Mouse (Mus musculus) lung, embryonic 16.5 days (tissue): ENCODE data around the gene Tbc1d20. TPM values are rescaled to one million over a fixed set of nuclear protein-coding genes. Genes with fewer than 3 reads are reported as not detected.

Source experiments
- ATAC-seq: fragments of 200-750 bp; cut with Nextera tagmentation; 2 replicates; pipeline ENCODE4 v1.8.0; 2017; ENCODE audit warnings: low read depth, mild to moderate bottlenecking, moderate library complexity
- H3K27ac ChIP-seq: fragments of 300-500 bp; sonication (generic); 2 replicates; pipeline ENCODE4 v1.5.1; 2014; ENCODE audit warnings: mild to moderate bottlenecking, control low read depth, low read length
- H3K27me3 ChIP-seq: fragments of 300-500 bp; sonication (generic); 2 replicates; pipeline ENCODE4 v1.6.1; 2014; ENCODE audit warnings: low read depth, low read length, mixed read lengths; ENCODE audit not compliant: control insufficient read depth, insufficient read depth
- H3K36me3 ChIP-seq: fragments of 300-500 bp; sonication (generic); 2 replicates; pipeline ENCODE4 v1.6.1; 2014; ENCODE audit warnings: low read length; ENCODE audit not compliant: control insufficient read depth, insufficient read depth
- H3K4me1 ChIP-seq: fragments of 300-500 bp; sonication (generic); replicated peaks from 2 replicates; pipeline ENCODE4 v1.6.1; 2014; ENCODE audit warnings: low read length, mixed read lengths; ENCODE audit not compliant: control insufficient read depth, insufficient read depth
- H3K4me2 ChIP-seq: fragments of 300-500 bp; sonication (generic); 2 replicates; pipeline ENCODE4 v1.6.1; 2014; ENCODE audit warnings: low read depth, low read length, control low read depth
- H3K4me3 ChIP-seq: fragments of 300-500 bp; sonication (generic); 2 replicates; pipeline ENCODE4 v1.5.1; 2014; ENCODE audit warnings: mild to moderate bottlenecking, low read length, control low read depth
- H3K9ac ChIP-seq: fragments of 300-500 bp; sonication (generic); 2 replicates; pipeline ENCODE4 v1.6.1; 2014; ENCODE audit warnings: low read length, control low read depth
- H3K9me3 ChIP-seq: fragments of 300-500 bp; sonication (generic); 2 replicates; pipeline ENCODE4 v1.6.1; 2016; ENCODE audit warnings: low read length; ENCODE audit not compliant: control insufficient read depth
- WGBS: fragments of 180-500 bp; shearing (Covaris S2); extraction: QIAGEN DNeasy Blood & Tissue Kit; methylation state at CpG from one replicate; pipeline ENCODE4 v1.1.7; 2014; 5-methylcytosine and 5-hydroxymethylcytosine counted together
- polyA plus RNA-seq: library from polyadenylated mRNA; unstranded; fragments of >200 nt; fragmentation: Nextera tagmentation; extraction: Ambion mirVana; gene quantifications from 2 replicates; pipeline ENCODE4 v1.2.1, GENCODE M21; 2015

Tbc1d20 gene
- polyA plus RNA-seq, 1 experiment from 2014 or later = 39.2 TPM

- no peaks in the 10 kb centered on the region for H3K27me3 ChIP-seq
- no peak overlapping the region for H3K4me3 ChIP-seq
- H3K27ac ChIP-seq = no peak overlapping the region
- H3K9me3 ChIP-seq = no peaks in the 10 kb centered on the region
- no peak overlapping the region for H3K9ac ChIP-seq
- H3K4me1 ChIP-seq = peaks cover 8% of the 10 kb centered on the region
- no peak for ATAC-seq
- no peak overlapping the region for H3K4me2 ChIP-seq
- WGBS = 60% methylated on average over 2 of the region's 2 CpGs
- no peaks in the 10 kb centered on the region; the same call in 1 of the 2 replicates for H3K36me3 ChIP-seq
Observed at GRCm38 (mm10) chr2:152292475-152292874, 1.2 kb upstream of the Tbc1d20 start.

- H3K36me3 ChIP-seq = no peaks in the 10 kb centered on the region; the same call in 1 of the 2 replicates
- peak overlapping the region; percentile 93 for H3K4me2 ChIP-seq
- H3K9ac ChIP-seq = peak overlapping the region; percentile 96
- peak; percentile 50 for ATAC-seq
- peaks cover 11% of the 10 kb centered on the region for H3K4me1 ChIP-seq
- peak overlapping the region; percentile 97 for H3K4me3 ChIP-seq
- no peaks in the 10 kb centered on the region for H3K27me3 ChIP-seq
- no peak overlapping the region for H3K27ac ChIP-seq
- no peaks in the 10 kb centered on the region for H3K9me3 ChIP-seq
- under 1% methylated on average over 15 of the region's 15 CpGs for WGBS
Observed at GRCm38 (mm10) chr2:152293179-152293726, 375 bp upstream of the Tbc1d20 start.

- Histone ChIP-seq H3K4me1 (peaks cover 11% of the 10 kb centered on the region), H3K27ac (peak overlapping the region; percentile 87; the same call in 1 of the 2 replicates), H3K27me3 (no peaks in the 10 kb centered on the region), H3K36me3 (no peaks in the 10 kb centered on the region; the same call in 1 of the 2 replicates), H3K9me3 (no peaks in the 10 kb centered on the region), H3K9ac (peak overlapping the region; percentile 96), H3K4me2 (peak overlapping the region; percentile 93), H3K4me3 (peak overlapping the region; percentile 97)
- no peak for ATAC-seq
- WGBS = 29% methylated on average over 5 of the region's 5 CpGs
Observed at GRCm38 (mm10) chr2:152294541-152294940, 913 bp downstream of the Tbc1d20 start.

GRCm38 (mm10) chr2:152302862-152303261 is 9.2 kb downstream of the Tbc1d20 start:
- ATAC-seq = no peak
- Histone ChIP-seq H3K36me3 (peaks cover 28% of the 10 kb centered on the region), H3K9ac (no peak overlapping the region), H3K4me1 (no peaks in the 10 kb centered on the region), H3K27me3 (no peaks in the 10 kb centered on the region), H3K27ac (no peak overlapping the region), H3K9me3 (no peaks in the 10 kb centered on the region), H3K4me2 (no peak overlapping the region), H3K4me3 (no peak overlapping the region)
- 76% methylated on average over 2 of the region's 2 CpGs for WGBS

GRCm38 (mm10) chr2:152303781-152304180 is 10.2 kb downstream of the Tbc1d20 start:
- Histone ChIP-seq H3K27ac (no peak overlapping the region), H3K4me2 (no peak overlapping the region), H3K9ac (no peak overlapping the region), H3K4me3 (no peak overlapping the region), H3K9me3 (no peaks in the 10 kb centered on the region), H3K27me3 (no peaks in the 10 kb centered on the region), H3K36me3 (peaks cover 37% of the 10 kb centered on the region), H3K4me1 (no peaks in the 10 kb centered on the region)
- ATAC-seq = no peak
- WGBS = 65% methylated on average over 5 of the region's 5 CpGs

GRCm38 (mm10) chr2:152305480-152305879 is 11.9 kb downstream of the Tbc1d20 start:
- Histone ChIP-seq H3K4me3 (no peak overlapping the region), H3K4me2 (no peak overlapping the region), H3K27ac (no peak overlapping the region), H3K9me3 (no peaks in the 10 kb centered on the region), H3K9ac (no peak overlapping the region), H3K4me1 (no peaks in the 10 kb centered on the region), H3K27me3 (no peaks in the 10 kb centered on the region), H3K36me3 (peaks cover 46% of the 10 kb centered on the region)
- WGBS = 91% methylated on average over 6 of the region's 6 CpGs
- ATAC-seq = no peak

- no peak overlapping the region for H3K9ac ChIP-seq
- no peaks in the 10 kb centered on the region for H3K9me3 ChIP-seq
- ATAC-seq = no peak
- no peaks in the 10 kb centered on the region for H3K4me1 ChIP-seq
- no peaks in the 10 kb centered on the region for H3K27me3 ChIP-seq
- no peak overlapping the region for H3K4me3 ChIP-seq
- peaks cover 62% of the 10 kb centered on the region for H3K36me3 ChIP-seq
- 91% methylated on average over 3 of the region's 3 CpGs for WGBS
- no peak overlapping the region for H3K27ac ChIP-seq
- H3K4me2 ChIP-seq = no peak overlapping the region
Observed at GRCm38 (mm10) chr2:152307186-152307585, 13.6 kb downstream of the Tbc1d20 start.

- H3K9me3 ChIP-seq = no peaks in the 10 kb centered on the region
- H3K4me1 ChIP-seq = no peaks in the 10 kb centered on the region
- peaks cover 61% of the 10 kb centered on the region for H3K36me3 ChIP-seq
- H3K27ac ChIP-seq = no peak overlapping the region
- H3K9ac ChIP-seq = no peak overlapping the region
- WGBS = 43% methylated on average over 7 of the region's 7 CpGs
- no peak overlapping the region for H3K4me2 ChIP-seq
- H3K4me3 ChIP-seq = no peak overlapping the region
- ATAC-seq = no peak
- no peaks in the 10 kb centered on the region for H3K27me3 ChIP-seq
Observed at GRCm38 (mm10) chr2:152312996-152313395, 19.4 kb downstream of the Tbc1d20 start.

- Histone ChIP-seq H3K9me3 (no peaks in the 10 kb centered on the region), H3K4me3 (no peak overlapping the region), H3K27me3 (no peaks in the 10 kb centered on the region), H3K36me3 (peaks cover 59% of the 10 kb centered on the region), H3K27ac (no peak overlapping the region), H3K4me1 (no peaks in the 10 kb centered on the region), H3K9ac (no peak overlapping the region), H3K4me2 (no peak overlapping the region)
- 88% methylated on average over 6 of the region's 6 CpGs for WGBS
- ATAC-seq = no peak
Observed at GRCm38 (mm10) chr2:152313926-152314325, 20.3 kb downstream of the Tbc1d20 start.

GRCm38 (mm10) chr2:152317054-152317453 is 23.4 kb downstream of the Tbc1d20 start:
- WGBS = 71% methylated on average over 6 of the region's 6 CpGs
- H3K4me2 ChIP-seq = no peak overlapping the region
- no peaks in the 10 kb centered on the region for H3K4me1 ChIP-seq
- no peak overlapping the region for H3K9ac ChIP-seq
- peaks cover 44% of the 10 kb centered on the region for H3K36me3 ChIP-seq
- ATAC-seq = no peak
- no peaks in the 10 kb centered on the region for H3K27me3 ChIP-seq
- no peaks in the 10 kb centered on the region for H3K9me3 ChIP-seq
- H3K4me3 ChIP-seq = no peak overlapping the region
- H3K27ac ChIP-seq = no peak overlapping the region
